Mouse (Mus musculus): ENCODE measurements around the gene P2rx1.

Gene P2rx1

DNA sequence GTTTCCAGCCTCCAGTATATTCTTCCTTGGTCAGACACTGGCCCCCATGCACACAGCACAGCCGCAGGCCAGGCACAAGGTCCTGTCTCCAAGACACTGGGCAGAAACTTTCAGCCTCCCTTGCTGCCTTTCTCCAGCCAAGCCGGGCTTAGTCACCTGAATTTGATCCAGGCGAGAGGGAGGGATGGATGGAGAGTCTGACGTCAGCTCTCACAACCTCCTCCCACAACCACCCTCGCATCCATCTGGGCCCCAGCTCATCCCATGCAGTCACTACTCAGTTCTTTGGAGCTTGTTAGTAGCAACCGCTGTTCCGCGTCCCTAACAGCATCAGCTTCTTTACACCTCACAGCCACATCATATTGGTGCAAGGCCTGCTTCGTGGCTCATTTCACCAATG, 24.2 kb downstream of the P2rx1 start:
- no peak for DNase-seq (ENCODE audit: low read depth)

DNA sequence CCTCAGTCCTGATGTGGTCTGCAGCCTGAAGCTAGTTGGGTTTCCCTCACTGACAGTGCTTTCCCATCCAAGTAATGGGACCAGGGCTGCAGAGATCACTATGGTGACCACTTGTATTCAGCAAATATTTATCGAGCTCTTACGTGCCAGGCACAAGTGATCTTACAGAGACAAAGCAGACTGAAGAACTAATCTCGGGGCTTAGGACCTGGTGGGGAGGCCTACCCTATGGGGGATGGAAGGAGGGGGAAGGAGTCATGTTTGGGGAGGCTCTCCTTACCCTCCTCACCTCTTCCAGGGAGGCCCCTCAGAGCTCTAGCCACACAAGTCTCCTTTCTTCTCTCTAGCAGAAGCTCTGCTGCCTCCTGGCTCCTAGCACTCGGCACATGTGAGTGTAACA, 24.9 kb downstream of the P2rx1 start:
- no peak for DNase-seq (ENCODE audit: low read depth)

DNA sequence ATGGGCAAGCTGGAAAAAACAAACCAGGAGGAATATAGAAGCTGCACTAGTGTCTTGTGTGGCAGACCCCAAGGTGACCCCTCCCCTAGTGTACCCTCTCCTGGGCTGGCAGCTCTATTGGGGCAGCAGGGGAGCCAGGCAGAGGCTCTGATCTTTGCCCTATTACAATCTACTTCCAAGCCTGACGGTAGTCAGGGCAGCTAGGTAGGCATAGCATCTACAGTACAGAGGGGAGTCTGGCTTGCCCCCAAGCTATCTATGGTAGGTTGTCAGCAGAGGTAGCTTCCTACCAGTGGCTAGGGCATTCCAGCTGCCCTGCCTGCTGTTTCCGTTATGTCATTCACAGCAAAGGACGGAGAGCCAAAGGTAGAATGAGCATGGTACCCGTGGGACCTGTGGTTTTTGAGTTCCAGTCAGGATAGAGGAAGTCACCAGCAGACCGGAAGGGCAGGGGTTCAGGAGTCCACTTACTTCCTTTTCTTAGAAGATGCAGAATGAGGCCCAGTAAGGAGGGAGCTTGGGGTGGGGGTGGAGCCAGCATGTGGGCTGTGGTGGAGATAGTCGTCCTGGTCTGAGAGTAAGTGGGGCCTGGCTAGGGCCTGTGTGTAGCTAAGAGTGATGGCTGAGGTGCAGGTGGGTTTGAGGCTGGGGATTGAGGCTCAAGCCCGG, 25.5 kb downstream of the P2rx1 start:
- DNase-seq (ENCODE audit: low read depth): no peak

DNA sequence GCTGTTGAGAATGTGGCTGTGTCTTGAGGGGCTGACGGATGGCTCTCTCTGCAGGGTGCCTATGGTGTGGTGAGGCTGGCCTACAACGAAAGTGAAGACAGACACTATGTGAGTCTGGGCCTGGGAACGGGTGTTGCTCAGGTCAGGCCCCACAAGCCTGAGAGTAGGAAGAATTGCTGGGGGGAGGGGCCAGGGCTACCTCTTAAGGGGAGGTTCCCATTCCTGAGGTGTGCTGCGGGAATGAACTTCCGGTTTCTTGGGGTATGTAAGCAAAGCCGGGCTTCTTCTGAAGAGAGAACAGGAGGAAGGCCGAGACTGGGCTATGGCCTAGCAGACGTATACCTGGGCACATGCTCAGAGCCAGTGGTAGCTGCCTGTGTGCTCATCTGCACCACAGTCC, 28.1 kb downstream of the P2rx1 start:
- DNase-seq (ENCODE audit: low read depth): no peak

DNA sequence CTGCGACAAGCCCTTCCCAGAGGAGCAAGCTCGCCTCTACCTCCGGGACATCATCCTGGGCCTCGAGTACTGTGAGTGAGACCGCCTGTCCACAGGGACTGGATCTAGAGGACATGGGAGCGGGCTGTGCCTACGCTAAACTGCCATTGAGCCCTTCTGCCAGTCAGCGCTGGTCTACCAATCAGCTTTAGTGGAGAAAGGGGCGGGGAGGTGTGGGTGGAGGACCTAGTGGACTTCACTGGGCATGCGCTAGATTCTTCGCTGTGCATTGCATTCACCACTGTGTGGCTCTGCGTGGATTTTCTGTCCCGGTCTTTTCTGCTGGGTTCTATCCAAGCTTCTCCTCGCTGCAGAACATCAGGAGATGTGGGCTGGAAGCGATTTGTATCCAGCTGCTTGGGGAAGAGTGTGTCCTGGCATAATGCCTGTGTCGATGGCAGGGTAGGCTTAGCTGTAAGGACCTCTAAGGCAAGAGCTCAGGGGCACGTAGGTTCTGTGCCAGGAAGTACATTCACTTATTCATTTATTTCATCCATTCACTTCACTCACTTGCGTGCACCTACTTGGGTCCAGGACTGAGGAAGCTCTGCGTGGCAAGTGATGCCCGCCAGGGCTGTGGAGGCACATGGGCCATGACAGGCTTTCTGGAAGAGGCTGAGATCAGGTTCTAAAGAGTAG, 32.1 kb downstream of the P2rx1 start:
- DNase-seq (ENCODE audit: low read depth): peak; percentile 78

DNA sequence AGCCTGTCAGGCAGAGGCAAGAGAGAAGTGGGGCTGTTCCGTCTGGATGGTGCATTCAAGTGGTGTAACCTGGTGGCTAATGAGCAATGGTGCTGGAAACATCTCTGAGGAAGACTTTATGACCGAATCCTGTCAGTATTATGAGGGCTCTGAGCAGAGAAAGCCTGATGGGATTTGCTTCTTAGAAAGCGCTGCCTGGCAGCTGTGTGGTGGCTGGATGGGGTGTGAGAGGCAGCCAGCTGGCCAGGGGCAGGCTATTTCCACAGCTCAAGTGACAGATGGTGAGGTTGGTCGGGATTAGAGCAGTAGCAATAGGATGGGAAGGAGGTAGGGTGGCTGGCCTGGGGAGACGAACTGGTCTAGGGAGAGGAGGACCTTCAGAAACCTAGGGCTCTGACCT, 32.6 kb downstream of the P2rx1 start:
- no peak for DNase-seq (ENCODE audit: low read depth)

DNA sequence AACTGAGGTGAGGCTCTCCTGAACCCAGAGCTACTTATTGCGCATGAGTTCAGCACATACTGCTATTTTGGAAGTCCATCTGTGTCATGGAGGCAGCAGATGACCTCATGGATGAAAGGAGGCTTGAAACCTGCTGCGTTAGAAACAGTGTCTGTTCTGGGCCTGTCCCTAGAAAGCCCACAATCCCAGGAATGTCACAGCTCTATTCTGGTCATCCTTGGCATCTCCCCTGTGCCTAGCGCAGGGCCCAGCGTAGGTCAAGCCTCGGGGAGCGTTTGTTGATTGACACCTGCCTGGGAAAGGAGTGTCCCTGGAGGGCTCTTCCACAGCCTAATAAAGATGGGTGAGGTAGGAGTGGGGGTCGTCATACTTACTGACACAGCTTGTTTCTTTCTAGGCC, 37.2 kb downstream of the P2rx1 start:
- DNase-seq (ENCODE audit: low read depth): no peak

DNA sequence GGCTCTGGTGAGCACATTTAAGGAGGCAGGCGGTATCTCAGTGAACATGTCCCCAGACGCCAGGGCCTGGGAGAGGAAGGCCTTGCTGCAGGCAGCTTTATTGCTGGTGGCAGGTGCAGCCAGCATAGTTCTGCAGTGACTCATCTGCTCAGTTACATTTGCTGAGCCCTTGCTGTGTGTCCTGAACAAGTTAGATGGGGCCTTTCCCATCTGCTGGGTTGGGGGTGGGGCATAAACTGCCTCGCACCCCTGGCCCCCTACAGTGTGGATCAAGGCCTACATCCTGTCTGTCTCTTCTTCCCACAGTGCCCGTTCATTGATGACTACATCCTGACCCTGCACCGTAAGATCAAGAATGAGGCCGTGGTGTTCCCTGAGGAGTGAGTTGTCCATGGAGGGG, 38.0 kb downstream of the P2rx1 start:
- no peak for DNase-seq (ENCODE audit: low read depth)

DNA sequence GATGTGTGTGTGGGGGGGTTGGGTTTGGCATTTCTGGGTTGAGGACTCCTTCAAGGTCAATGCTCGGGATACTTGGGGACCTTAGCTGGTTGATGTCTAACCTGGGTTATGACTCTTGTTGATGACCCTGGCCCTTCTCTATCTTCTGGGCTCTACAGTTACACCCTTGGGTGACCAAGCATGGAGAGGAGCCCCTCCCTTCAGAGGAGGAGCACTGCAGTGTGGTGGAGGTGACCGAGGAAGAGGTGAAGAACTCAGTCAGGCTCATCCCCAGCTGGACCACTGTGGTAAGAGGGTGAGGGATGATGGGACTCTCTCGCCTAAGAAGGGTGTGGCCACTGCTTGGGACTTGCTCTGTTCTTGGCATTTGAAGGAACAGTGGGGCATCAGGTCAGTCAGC, 38.8 kb downstream of the P2rx1 start:
- DNase-seq (ENCODE audit: low read depth): no peak

DNA sequence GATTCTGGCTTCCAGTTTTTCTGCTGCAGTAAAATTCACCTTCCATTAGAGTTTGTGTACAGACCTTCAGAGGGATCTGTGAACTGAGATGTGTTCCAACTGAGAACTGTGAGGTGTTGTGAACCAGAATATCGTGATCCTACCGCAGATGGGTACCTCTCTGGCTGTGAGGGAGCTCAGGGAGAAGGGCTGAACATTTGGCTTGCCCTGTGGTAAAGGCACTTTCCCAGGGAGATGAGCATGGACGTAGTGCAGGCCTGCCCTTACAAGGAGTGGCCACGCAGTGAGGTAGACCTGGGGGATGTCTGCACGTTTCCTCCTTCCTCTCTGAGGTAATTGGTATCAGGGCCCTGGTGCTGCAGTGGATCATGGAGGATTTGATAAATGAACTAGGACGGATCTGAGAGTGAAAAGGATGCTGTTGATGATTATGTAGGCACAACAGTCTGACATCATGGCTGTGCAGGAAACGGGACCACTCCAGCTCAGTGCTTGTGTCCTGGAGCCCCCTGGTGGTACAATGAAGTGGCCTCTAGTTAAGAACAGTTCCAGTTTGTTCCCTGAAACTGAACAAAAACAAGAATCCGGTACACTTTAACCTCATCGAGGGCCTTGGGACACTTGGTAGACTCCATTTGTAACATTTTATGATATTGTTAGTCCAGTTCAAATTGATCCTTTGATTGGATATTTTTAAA, 40.3 kb downstream of the P2rx1 start:
- no peak for DNase-seq (ENCODE audit: low read depth)

DNA sequence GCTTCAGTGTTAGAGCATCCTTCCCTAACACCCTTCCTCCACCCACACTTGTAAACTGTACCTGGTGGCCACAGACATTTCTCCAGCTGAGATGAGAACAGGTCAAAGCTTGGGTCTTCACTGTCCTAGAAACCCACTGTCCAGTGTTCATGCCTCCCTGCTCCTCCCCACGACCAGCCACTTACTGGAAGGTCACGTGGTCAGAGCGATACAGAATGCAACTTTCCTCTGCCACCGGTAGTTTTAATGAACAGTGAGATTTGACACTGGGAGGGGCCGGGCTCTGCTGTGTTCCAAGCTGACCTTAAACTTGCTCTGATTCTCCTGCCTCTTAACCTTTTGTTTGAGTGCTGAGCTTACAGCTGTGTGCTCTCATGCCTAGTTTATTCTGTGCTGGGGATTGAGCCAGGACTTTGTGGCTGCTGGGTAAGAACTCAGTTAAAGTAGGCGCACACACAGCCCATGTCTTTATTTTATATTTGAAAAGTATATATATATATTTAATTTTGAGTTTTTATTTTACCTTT, 45.4 kb downstream of the P2rx1 start:
- DNase-seq (ENCODE audit: low read depth): no peak

DNA sequence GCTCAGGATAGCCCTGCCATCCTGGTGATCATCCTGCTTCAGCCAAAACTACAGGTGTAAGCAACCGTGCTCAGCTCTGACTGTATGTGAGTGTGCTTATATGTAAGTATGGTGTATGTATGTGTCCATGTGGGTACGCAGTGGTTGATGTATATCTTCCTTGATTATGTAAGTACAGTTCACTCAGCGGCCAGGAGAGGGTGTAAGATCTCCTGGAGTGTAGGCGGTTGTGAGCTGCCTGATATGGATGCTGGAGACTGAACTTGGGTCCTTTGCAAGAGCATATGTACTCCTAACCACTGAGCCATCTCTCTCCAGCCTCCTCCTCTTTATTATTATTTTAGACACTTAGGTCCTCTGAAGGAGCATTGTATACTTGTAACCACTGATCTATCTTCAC, 45.9 kb downstream of the P2rx1 start:
- DNase-seq (ENCODE audit: low read depth): no peak

DNA sequence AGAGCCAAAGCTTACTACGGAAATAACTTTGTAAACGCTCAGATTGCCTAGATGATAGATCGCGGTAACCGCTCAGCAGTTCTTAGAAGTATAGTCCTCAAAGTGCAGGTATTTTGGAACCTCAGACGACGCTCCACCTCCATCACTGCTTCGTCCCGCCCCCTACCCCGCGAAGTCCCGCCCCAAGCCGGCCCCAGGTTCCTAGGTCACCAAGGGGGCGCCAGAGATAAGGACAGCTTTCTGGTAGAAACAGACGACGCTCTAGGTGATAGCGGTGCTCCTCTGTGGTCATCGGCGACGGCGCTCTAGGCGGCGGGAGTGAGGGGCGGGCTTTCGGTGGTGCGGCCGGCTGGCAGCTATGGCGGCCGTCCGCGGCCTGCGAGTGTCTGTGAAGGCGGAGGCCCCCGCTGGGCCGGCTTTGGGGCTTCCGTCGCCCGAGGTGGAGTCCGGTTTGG, 48.7 kb downstream of the P2rx1 start, which contains the start of gene Ncbp3:
Gene Ncbp3 (plus strand): TSS at position 242 of the 455 bp plus-strand sequence.
- DNase-seq (ENCODE audit: low read depth): peak; percentile 94

DNA sequence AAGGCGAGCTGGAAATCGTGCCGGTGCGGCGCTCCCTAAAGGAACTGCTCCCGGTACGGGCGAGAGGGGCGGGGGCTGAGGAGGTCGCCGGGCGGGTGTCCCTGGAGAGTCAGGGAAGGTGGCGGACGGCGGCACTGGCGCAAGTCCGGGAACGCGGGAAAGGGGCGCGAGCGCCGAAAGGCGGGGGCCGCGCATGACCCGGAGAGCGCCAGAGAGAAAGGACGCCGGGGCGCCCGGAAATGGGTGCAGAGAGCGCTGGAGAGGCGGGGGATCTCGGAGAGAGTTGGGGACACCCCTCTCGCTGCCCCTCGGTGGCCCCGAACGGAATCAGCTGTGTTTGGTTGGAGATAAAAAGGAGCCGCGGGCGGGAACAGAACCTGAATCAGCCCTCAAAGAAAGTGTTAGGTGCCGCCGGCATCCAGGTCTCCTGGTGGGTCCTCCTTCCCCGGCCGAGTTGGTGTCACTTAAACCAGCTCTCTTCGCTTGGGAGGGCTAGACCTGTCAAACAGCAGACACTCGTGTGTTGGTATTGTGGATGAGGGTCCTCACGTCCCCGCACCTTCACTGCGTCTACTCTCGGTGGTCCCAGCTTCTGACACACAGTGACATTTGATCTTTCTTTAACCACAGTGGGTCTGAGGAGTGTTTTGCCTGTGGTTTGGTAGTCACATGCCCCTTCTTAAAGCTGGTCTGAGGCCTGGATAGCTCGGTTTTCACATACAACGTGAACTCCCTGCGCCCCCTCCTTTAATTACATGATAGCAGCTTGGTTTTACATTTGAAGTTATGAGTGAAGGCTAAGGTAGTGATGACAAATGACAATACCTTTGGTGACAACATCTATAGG, 49.4 kb downstream of the P2rx1 start:
- DNase-seq (ENCODE audit: low read depth): peak; percentile 62

DNA sequence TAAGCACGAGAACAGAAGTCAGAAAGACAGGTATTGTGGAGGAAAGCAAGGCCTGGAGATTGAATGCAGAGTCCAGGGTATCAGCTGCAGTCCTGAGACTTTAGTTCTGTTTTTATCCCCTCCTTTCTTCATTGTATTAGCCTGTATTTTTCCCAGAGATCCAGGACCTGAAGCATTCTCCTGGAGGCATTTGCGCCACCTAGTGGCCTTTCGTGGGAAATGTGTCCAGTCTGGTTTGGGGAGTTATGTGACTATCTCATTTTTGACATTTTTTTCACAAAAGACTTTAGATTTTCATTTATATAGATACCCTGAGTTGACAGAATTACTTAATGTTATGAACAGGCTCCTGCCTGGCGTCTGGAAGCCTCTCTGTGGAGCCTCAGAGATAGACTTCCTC, 50.4 kb downstream of the P2rx1 start:
- peak; percentile 86 for DNase-seq (ENCODE audit: low read depth)

DNA sequence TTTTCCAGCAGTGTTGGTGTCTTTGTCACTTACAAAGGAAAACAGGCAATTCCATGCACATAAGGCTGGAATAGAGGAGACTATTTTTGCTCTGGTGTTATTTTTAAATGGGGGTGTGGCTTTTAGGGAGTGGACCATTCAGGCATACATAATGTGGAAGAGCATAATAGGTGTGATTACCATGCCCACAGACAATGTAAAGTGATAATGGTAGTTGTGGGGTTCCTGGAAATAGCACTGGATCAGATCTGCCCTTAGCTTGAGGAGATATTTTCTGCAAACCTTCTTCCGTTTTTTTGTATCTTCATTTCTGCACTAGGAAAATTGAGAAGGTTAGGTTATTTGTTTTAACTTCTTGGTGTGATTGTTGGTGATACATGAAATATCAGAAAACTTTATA, 53.9 kb downstream of the P2rx1 start:
- no peak for DNase-seq (ENCODE audit: low read depth)

DNA sequence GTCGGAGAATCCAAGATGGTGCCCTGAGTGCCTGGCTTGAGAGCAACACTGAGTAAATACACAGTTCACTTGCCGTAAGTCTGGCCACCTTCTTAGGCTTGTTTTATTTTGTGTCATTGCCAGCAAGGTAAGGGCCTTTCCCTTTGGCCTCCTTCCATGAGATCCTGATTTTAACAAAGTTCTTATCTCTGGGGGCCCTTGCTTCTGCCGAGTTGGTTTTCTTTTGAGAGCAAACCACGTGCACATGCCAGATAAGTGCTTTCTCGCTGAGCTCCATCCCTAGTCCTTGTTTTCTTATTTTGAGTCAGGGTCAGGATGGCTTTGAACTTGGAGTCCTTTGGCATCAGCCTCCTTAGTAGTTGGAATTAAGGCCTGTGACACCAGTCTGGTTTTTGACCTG, 58.8 kb downstream of the P2rx1 start:
- DNase-seq (ENCODE audit: low read depth): no peak

DNA sequence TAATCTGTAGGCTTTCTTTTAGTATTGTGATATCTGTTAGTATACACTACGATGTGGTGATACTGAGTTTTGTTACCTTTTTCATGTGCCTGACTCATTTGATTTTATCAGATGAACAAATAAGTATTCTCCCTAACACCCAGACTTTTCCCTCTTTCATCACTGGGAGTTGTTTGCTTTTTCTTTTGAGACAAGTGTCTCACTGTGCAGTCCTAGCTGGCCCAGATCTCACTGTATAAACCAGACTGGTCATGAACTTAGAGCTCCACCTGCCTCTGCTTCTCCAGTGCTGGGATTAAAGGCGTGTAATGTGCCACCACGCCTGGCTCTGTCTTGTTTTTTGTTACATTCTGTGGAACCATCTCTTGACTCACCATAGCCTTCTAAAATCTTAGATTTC, 60.7 kb downstream of the P2rx1 start:
- DNase-seq (ENCODE audit: low read depth): no peak

DNA sequence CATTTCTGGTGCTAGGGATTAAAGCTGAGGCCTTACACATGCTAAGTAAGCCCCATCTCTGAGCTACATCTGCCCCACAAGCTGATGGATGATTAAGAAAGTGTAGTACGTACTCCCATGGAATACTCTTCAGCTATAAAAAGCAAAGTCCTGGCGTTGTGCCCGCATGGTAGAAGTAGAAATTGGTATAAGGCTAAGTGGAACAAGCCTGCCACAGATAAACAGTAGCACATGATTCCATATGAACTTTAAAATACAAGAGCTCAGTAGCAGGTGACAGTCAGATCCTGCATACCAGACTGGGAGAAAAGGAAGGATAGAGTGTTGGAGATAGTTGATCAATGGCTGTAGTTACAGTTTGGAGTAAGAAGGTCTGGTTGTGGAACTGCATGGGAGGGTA, 62.5 kb downstream of the P2rx1 start:
- DNase-seq (ENCODE audit: low read depth): no peak
